Mouse (Mus musculus) MEL (cell line): Measurements from ENCODE around the gene Gm29776.

Source experiments
- CTCF ChIP-seq, 3 experiments: IDR thresholded peaks in 2 of 3; conservative IDR thresholded peaks in 1 of 3; 2 replicates each; pipeline ENCODE4 v1.5.1; 2011 to 2012; ENCODE audit warnings: low read length in 3 of 3, low read depth in 2 of 3, mild to moderate bottlenecking in 2 of 3, improper control_type of control experiment in 1 of 3, inconsistent platforms in 1 of 3, mixed read lengths in 1 of 3, moderate library complexity in 1 of 3; ENCODE audit not compliant: control insufficient read depth in 1 of 3, insufficient read depth in 1 of 3, poor library complexity in 1 of 3, severe bottlenecking in 1 of 3
- E2F4 ChIP-seq: IDR thresholded peaks from 2 replicates; pipeline ENCODE4 v1.6.1; 2011; ENCODE audit warnings: low read depth, low read length, improper control_type of control experiment, borderline replicate concordance
- ETS1 ChIP-seq: IDR thresholded peaks from 2 replicates; pipeline ENCODE4 v1.6.1; 2012; ENCODE audit warnings: low read depth, mild to moderate bottlenecking, inconsistent platforms, low read length, improper control_type of control experiment, moderate library complexity
- SMC3 ChIP-seq: IDR thresholded peaks from 2 replicates; pipeline ENCODE4 v1.6.1; 2011; ENCODE audit warnings: low read depth, low read length, improper control_type of control experiment
- TBP ChIP-seq: IDR thresholded peaks from 2 replicates; pipeline ENCODE4 v1.8.0; 2011; ENCODE audit warnings: low read depth, low read length, improper control_type of control experiment
- ZNF384 ChIP-seq: IDR thresholded peaks from 2 replicates; pipeline ENCODE4 v1.6.1; 2012; ENCODE audit warnings: low read depth, mild to moderate bottlenecking, inconsistent platforms, low read length, improper control_type of control experiment

- TF ChIP-seq ETS1 = no peak
- TF ChIP-seq TBP = no peak
- TF ChIP-seq E2F4 = no peak
- no peak for TF ChIP-seq SMC3
- TF ChIP-seq ZNF384 = no peak
- TF ChIP-seq CTCF (IDR thresholded peaks at IDR 0.05 in 2 of 3, conservative IDR thresholded peaks at IDR 0.05 in 1 of 3; ENCODE audit: control insufficient read depth in 1 of 3, insufficient read depth in 1 of 3, low read depth in 2 of 3, low read length in 3 of 3, poor library complexity in 1 of 3, severe bottlenecking in 1 of 3) = no peak
These were observed 22.3 kb downstream of the Gm29776 start for GRCm38 (mm10) chr14:54676290-54676689.
